Mouse (Mus musculus): ENCODE results near the gene Rcsd1. TPM values are rescaled to one million over a fixed set of nuclear protein-coding genes. Genes with fewer than 3 reads are reported as not detected.
A peak's percentile ranks its signal among the peaks of the same experiment; 100 is the strongest.

Gene Rcsd1
- total and polyA plus RNA-seq, 3 experiments: 57.2 to 81.5 (median 68.7) TPM

- no peaks in the 10 kb centered on the region for H3K27me3 ChIP-seq (ENCODE audit: control insufficient read depth, insufficient read depth, low read length)
- H3K4me1 ChIP-seq (ENCODE audit: control insufficient read depth, insufficient read depth, low read length): peaks cover 4% of the 10 kb centered on the region
- H3K79me2 ChIP-seq (replicated peaks; ENCODE audit: control insufficient read depth, insufficient read depth, low read length): no peaks in the 10 kb centered on the region
- no peak overlapping the region for H3K27ac ChIP-seq
- no peak overlapping the region for H3K4me3 ChIP-seq
- DNase-seq: no peak
- no peaks in the 10 kb centered on the region for H3K36me3 ChIP-seq (ENCODE audit: control insufficient read depth, insufficient read depth, low read length)
- TF ChIP-seq EP300 (IDR thresholded peaks at IDR 0.05; ENCODE audit: insufficient read depth, low read depth, low read length): no peak
- no peak for TF ChIP-seq POLR2A (IDR thresholded peaks at IDR 0.05; ENCODE audit: insufficient read depth, low read depth, low read length)
- TF ChIP-seq CTCF (IDR thresholded peaks at IDR 0.05): no peak
- intact Hi-C loops (cut with DNase I): loop anchor here (2.0 kb wide), 1 partner anchor 14 kb away; no protein-coding TSS in a partner anchor
- no peak overlapping the region for H3K9ac ChIP-seq (ENCODE audit: low read depth, low read length)
- 95% methylated on average over 2 of the region's 2 CpGs for WGBS
Measured at GRCm38 (mm10) chr1:165734840-165735239, 25.3 kb upstream of the Rcsd1 start.

- H3K27ac ChIP-seq: no peak overlapping the region
- H3K9ac ChIP-seq (ENCODE audit: low read depth, low read length): no peak overlapping the region
- WGBS: 86% methylated on average over 6 of the region's 6 CpGs
- TF ChIP-seq CTCF (IDR thresholded peaks at IDR 0.05) (no peak), POLR2A (IDR thresholded peaks at IDR 0.05; ENCODE audit: insufficient read depth, low read depth, low read length) (no peak), EP300 (IDR thresholded peaks at IDR 0.05; ENCODE audit: insufficient read depth, low read depth, low read length) (no peak)
- H3K4me1 ChIP-seq (ENCODE audit: control insufficient read depth, insufficient read depth, low read length): peaks cover 4% of the 10 kb centered on the region
- no peak for DNase-seq
- intact Hi-C loops (cut with DNase I): no loop called here
- H3K27me3 ChIP-seq (ENCODE audit: control insufficient read depth, insufficient read depth, low read length): no peaks in the 10 kb centered on the region
- H3K36me3 ChIP-seq (ENCODE audit: control insufficient read depth, insufficient read depth, low read length): no peaks in the 10 kb centered on the region
- H3K4me3 ChIP-seq: no peak overlapping the region
- no peaks in the 10 kb centered on the region for H3K79me2 ChIP-seq (replicated peaks; ENCODE audit: control insufficient read depth, insufficient read depth, low read length)
Measured at GRCm38 (mm10) chr1:165731553-165731952, 22.0 kb upstream of the Rcsd1 start.

- WGBS: 45% methylated on average over 1 of the region's 1 CpGs
- TF ChIP-seq CTCF (IDR thresholded peaks at IDR 0.05) (no peak), POLR2A (IDR thresholded peaks at IDR 0.05; ENCODE audit: insufficient read depth, low read depth, low read length) (no peak), EP300 (IDR thresholded peaks at IDR 0.05; ENCODE audit: insufficient read depth, low read depth, low read length) (no peak)
- Histone ChIP-seq H3K9ac (ENCODE audit: low read depth, low read length) (no peak overlapping the region), H3K27me3 (ENCODE audit: control insufficient read depth, insufficient read depth, low read length) (no peaks in the 10 kb centered on the region), H3K4me3 (no peak overlapping the region), H3K4me1 (ENCODE audit: control insufficient read depth, insufficient read depth, low read length) (no peaks in the 10 kb centered on the region), H3K36me3 (ENCODE audit: control insufficient read depth, insufficient read depth, low read length) (no peaks in the 10 kb centered on the region), H3K27ac (no peak overlapping the region), H3K79me2 (replicated peaks; ENCODE audit: control insufficient read depth, insufficient read depth, low read length) (no peaks in the 10 kb centered on the region)
- no peak for DNase-seq
- intact Hi-C loops (cut with DNase I): no loop called here
Measured at GRCm38 (mm10) chr1:165730129-165730528, 20.6 kb upstream of the Rcsd1 start.

- DNase-seq: no peak
- H3K27me3 ChIP-seq (ENCODE audit: control insufficient read depth, insufficient read depth, low read length): no peaks in the 10 kb centered on the region
- H3K27ac ChIP-seq: no peak overlapping the region
- no peaks in the 10 kb centered on the region for H3K79me2 ChIP-seq (replicated peaks; ENCODE audit: control insufficient read depth, insufficient read depth, low read length)
- no peak overlapping the region for H3K9ac ChIP-seq (ENCODE audit: low read depth, low read length)
- TF ChIP-seq EP300 (IDR thresholded peaks at IDR 0.05; ENCODE audit: insufficient read depth, low read depth, low read length): no peak
- peaks cover 3% of the 10 kb centered on the region; the same call in 1 of the 2 replicates for H3K4me1 ChIP-seq (ENCODE audit: control insufficient read depth, insufficient read depth, low read length)
- intact Hi-C loops (cut with DNase I): no loop called here
- H3K36me3 ChIP-seq (ENCODE audit: control insufficient read depth, insufficient read depth, low read length): no peaks in the 10 kb centered on the region
- H3K4me3 ChIP-seq: no peak overlapping the region
- WGBS: 93% methylated on average over 3 of the region's 3 CpGs
Measured at GRCm38 (mm10) chr1:165728057-165728639, 18.6 kb upstream of the Rcsd1 start.

- H3K79me2 ChIP-seq (replicated peaks; ENCODE audit: control insufficient read depth, insufficient read depth, low read length): no peaks in the 10 kb centered on the region
- H3K27me3 ChIP-seq (ENCODE audit: control insufficient read depth, insufficient read depth, low read length): no peaks in the 10 kb centered on the region
- H3K9ac ChIP-seq (ENCODE audit: low read depth, low read length): no peak overlapping the region
- TF ChIP-seq CTCF (IDR thresholded peaks at IDR 0.05) (no peak), EP300 (IDR thresholded peaks at IDR 0.05; ENCODE audit: insufficient read depth, low read depth, low read length) (no peak), POLR2A (IDR thresholded peaks at IDR 0.05; ENCODE audit: insufficient read depth, low read depth, low read length) (no peak)
- H3K36me3 ChIP-seq (ENCODE audit: control insufficient read depth, insufficient read depth, low read length): no peaks in the 10 kb centered on the region
- intact Hi-C loops (cut with DNase I): no loop called here
- peaks cover 3% of the 10 kb centered on the region; the same call in 1 of the 2 replicates for H3K4me1 ChIP-seq (ENCODE audit: control insufficient read depth, insufficient read depth, low read length)
- H3K4me3 ChIP-seq: no peak overlapping the region
- 11% methylated on average over 1 of the region's 1 CpGs for WGBS
- DNase-seq: no peak
- no peak overlapping the region for H3K27ac ChIP-seq
Measured at GRCm38 (mm10) chr1:165726986-165727385, 17.4 kb upstream of the Rcsd1 start.

- H3K27me3 ChIP-seq (ENCODE audit: control insufficient read depth, insufficient read depth, low read length): no peaks in the 10 kb centered on the region
- no peak overlapping the region for H3K9ac ChIP-seq (ENCODE audit: low read depth, low read length)
- DNase-seq: no peak
- TF ChIP-seq POLR2A (IDR thresholded peaks at IDR 0.05; ENCODE audit: insufficient read depth, low read depth, low read length) (no peak), EP300 (IDR thresholded peaks at IDR 0.05; ENCODE audit: insufficient read depth, low read depth, low read length) (no peak), CTCF (IDR thresholded peaks at IDR 0.05) (no peak)
- peak overlapping the region; percentile 51 for H3K27ac ChIP-seq
- H3K4me3 ChIP-seq: no peak overlapping the region
- 72% methylated on average over 4 of the region's 4 CpGs for WGBS
- no peaks in the 10 kb centered on the region for H3K79me2 ChIP-seq (replicated peaks; ENCODE audit: control insufficient read depth, insufficient read depth, low read length)
- intact Hi-C loops (cut with DNase I): no loop called here
- H3K36me3 ChIP-seq (ENCODE audit: control insufficient read depth, insufficient read depth, low read length): no peaks in the 10 kb centered on the region
- H3K4me1 ChIP-seq (ENCODE audit: control insufficient read depth, insufficient read depth, low read length): peaks cover 3% of the 10 kb centered on the region; the same call in 1 of the 2 replicates
Measured at GRCm38 (mm10) chr1:165725039-165725644, 15.6 kb upstream of the Rcsd1 start.

Measured in heart, adult 2 months (tissue).